Mouse (Mus musculus) liver, embryonic 16.5 days (tissue): ENCODE data around the gene R3hdm4. TPM values are rescaled to one million over a fixed set of nuclear protein-coding genes. Genes with fewer than 3 reads are reported as not detected.
A peak's percentile ranks its signal among the peaks of the same experiment; 100 is the strongest.

Source experiments
- ATAC-seq: fragments of 200-750 bp; cut with Nextera tagmentation; 2 replicates; pipeline ENCODE4 v1.8.0; 2017; ENCODE audit warnings: low read depth, mild to moderate bottlenecking, moderate number of reproducible peaks, moderate library complexity
- H3K27ac ChIP-seq: fragments of 300-500 bp; sonication (generic); 2 replicates; pipeline ENCODE4 v1.5.1; 2014; ENCODE audit warnings: mild to moderate bottlenecking, low read length
- H3K27me3 ChIP-seq: fragments of 300-500 bp; sonication (generic); 2 replicates; pipeline ENCODE4 v1.6.1; 2014; ENCODE audit warnings: low read depth, low read length, mixed read lengths; ENCODE audit not compliant: control insufficient read depth, insufficient read depth
- H3K36me3 ChIP-seq: fragments of 300-500 bp; sonication (generic); 2 replicates; pipeline ENCODE4 v1.6.1; 2014; ENCODE audit warnings: mild to moderate bottlenecking; ENCODE audit not compliant: control insufficient read depth, insufficient read depth
- H3K4me1 ChIP-seq: fragments of 300-500 bp; sonication (generic); 2 replicates; pipeline ENCODE4 v1.6.1; 2014; ENCODE audit warnings: low read depth, low read length, mixed read lengths; ENCODE audit not compliant: control insufficient read depth
- H3K4me2 ChIP-seq: fragments of 300-500 bp; sonication (generic); 2 replicates; pipeline ENCODE4 v1.6.1; 2014; ENCODE audit warnings: low read depth, low read length, mixed read lengths
- H3K4me3 ChIP-seq: fragments of 300-500 bp; sonication (generic); 2 replicates; pipeline ENCODE4 v1.5.1; 2014; ENCODE audit warnings: low read depth, mild to moderate bottlenecking, low read length
- H3K9ac ChIP-seq: fragments of 300-500 bp; sonication (generic); 2 replicates; pipeline ENCODE4 v1.6.1; 2014; ENCODE audit warnings: low read depth, low read length
- H3K9me3 ChIP-seq: fragments of 300-500 bp; sonication (generic); replicated peaks from 2 replicates; pipeline ENCODE4 v1.6.1; 2016; ENCODE audit warnings: low read length; ENCODE audit not compliant: control insufficient read depth
- WGBS: fragments of 180-500 bp; shearing (Covaris S2); extraction: QIAGEN DNeasy Blood & Tissue Kit; methylation state at CpG from one replicate; pipeline ENCODE4 v1.1.7; 2014; ENCODE audit not compliant: insufficient replicate concordance; 5-methylcytosine and 5-hydroxymethylcytosine counted together
- polyA plus RNA-seq: library from polyadenylated mRNA; unstranded; fragments of >200 nt; fragmentation: Nextera tagmentation; extraction: Ambion mirVana; gene quantifications from 2 replicates; pipeline ENCODE4 v1.2.1, GENCODE M21; 2015

R3hdm4 gene
- polyA plus RNA-seq, result 47.1 and 49.3 TPM in 2 replicates

- Histone ChIP-seq H3K9me3 (no peaks in the 10 kb centered on the region), H3K4me2 (peak within 1 kb of the TSS; percentile 33), H3K27me3 (peaks cover 62% of the 10 kb centered on the region), H3K9ac (no peak within 1 kb of the TSS), H3K36me3 (no peaks in the 10 kb centered on the region), H3K4me1 (peaks cover 47% of the 10 kb centered on the region), H3K27ac (no peak within 1 kb of the TSS), H3K4me3 (peak within 1 kb of the TSS; percentile 21; the same call in 1 of the 2 replicates)
- WGBS, result 9% methylated on average over 41 of the region's 41 CpGs
- ATAC-seq, result no peak
These were observed at the start of gene R3hdm4 for GRCm38 (mm10) chr10:79920958-79921535. TSS of gene R3hdm4 (minus strand) at chr10:79921208.

- ATAC-seq, result no peak
- H3K27ac ChIP-seq, result no peak within 1 kb of the TSS
- WGBS, result 9% methylated on average over 33 of the region's 47 CpGs
- peaks cover 35% of the 10 kb centered on the region for H3K27me3 ChIP-seq
- peak within 1 kb of the TSS; percentile 16 for H3K4me3 ChIP-seq
- H3K4me2 ChIP-seq, result peak within 1 kb of the TSS; percentile 40
- peaks cover 16% of the 10 kb centered on the region for H3K36me3 ChIP-seq
- no peaks in the 10 kb centered on the region; the same call in none of the 2 replicates for H3K9me3 ChIP-seq
- no peak within 1 kb of the TSS for H3K9ac ChIP-seq
- peaks cover 3% of the 10 kb centered on the region for H3K4me1 ChIP-seq
These were observed 49.6 kb upstream of the R3hdm4 start, which contains the start of gene Grin3b for GRCm38 (mm10) chr10:79970415-79971182. TSS of gene Grin3b (plus strand) at chr10:79970715.

- Histone ChIP-seq H3K9me3 (no peaks in the 10 kb centered on the region), H3K27me3 (peaks cover 35% of the 10 kb centered on the region), H3K4me3 (no peak overlapping the region), H3K27ac (no peak overlapping the region), H3K36me3 (peaks cover 21% of the 10 kb centered on the region), H3K4me1 (peaks cover 3% of the 10 kb centered on the region; the same call in 1 of the 2 replicates), H3K9ac (no peak overlapping the region), H3K4me2 (no peak overlapping the region)
- WGBS, result 27% methylated on average over 3 of the region's 3 CpGs
- ATAC-seq, result no peak
These were observed 48.1 kb upstream of the R3hdm4 start for GRCm38 (mm10) chr10:79969124-79969568.

- Histone ChIP-seq H3K27ac (no peak overlapping the region), H3K4me1 (peaks cover 3% of the 10 kb centered on the region; the same call in 1 of the 2 replicates), H3K4me2 (no peak overlapping the region), H3K27me3 (peaks cover 35% of the 10 kb centered on the region), H3K4me3 (no peak overlapping the region), H3K9ac (no peak overlapping the region), H3K9me3 (no peaks in the 10 kb centered on the region), H3K36me3 (peaks cover 21% of the 10 kb centered on the region)
- no peak for ATAC-seq
- 75% methylated on average over 1 of the region's 1 CpGs for WGBS
These were observed 47.2 kb upstream of the R3hdm4 start for GRCm38 (mm10) chr10:79968181-79968580.

- H3K4me1 ChIP-seq, result no peaks in the 10 kb centered on the region
- no peaks in the 10 kb centered on the region for H3K9me3 ChIP-seq
- no peak overlapping the region for H3K4me2 ChIP-seq
- H3K4me3 ChIP-seq, result no peak overlapping the region
- H3K27ac ChIP-seq, result no peak overlapping the region
- ATAC-seq, result no peak
- WGBS, result 78% methylated on average over 5 of the region's 5 CpGs
- no peak overlapping the region for H3K9ac ChIP-seq
- peaks cover 26% of the 10 kb centered on the region for H3K36me3 ChIP-seq
- H3K27me3 ChIP-seq, result peaks cover 28% of the 10 kb centered on the region
These were observed 45.9 kb upstream of the R3hdm4 start for GRCm38 (mm10) chr10:79966886-79967400.

- H3K4me2 ChIP-seq, result no peak overlapping the region
- ATAC-seq, result no peak
- no peak overlapping the region for H3K4me3 ChIP-seq
- 63% methylated on average over 5 of the region's 5 CpGs for WGBS
- H3K4me1 ChIP-seq, result peaks cover 10% of the 10 kb centered on the region
- H3K9ac ChIP-seq, result no peak overlapping the region
- no peak overlapping the region for H3K27ac ChIP-seq
- peaks cover 12% of the 10 kb centered on the region for H3K27me3 ChIP-seq
- H3K9me3 ChIP-seq, result no peaks in the 10 kb centered on the region
- H3K36me3 ChIP-seq, result peaks cover 28% of the 10 kb centered on the region
These were observed 44.3 kb upstream of the R3hdm4 start for GRCm38 (mm10) chr10:79965325-79965724.

- Histone ChIP-seq H3K4me2 (no peak overlapping the region), H3K27ac (no peak overlapping the region), H3K36me3 (peaks cover 28% of the 10 kb centered on the region), H3K4me3 (no peak overlapping the region), H3K27me3 (peaks cover 6% of the 10 kb centered on the region), H3K9ac (no peak overlapping the region), H3K9me3 (no peaks in the 10 kb centered on the region), H3K4me1 (peaks cover 10% of the 10 kb centered on the region)
- 84% methylated on average over 7 of the region's 7 CpGs for whole genome bisulfite sequencing
- ATAC-seq, result no peak
These were observed 43.7 kb upstream of the R3hdm4 start for GRCm38 (mm10) chr10:79964727-79965126.

- 9% methylated on average over 10 of the region's 10 CpGs for WGBS
- Histone ChIP-seq H3K36me3 (peaks cover 18% of the 10 kb centered on the region), H3K4me2 (peak overlapping the region; percentile 90), H3K4me1 (peaks cover 16% of the 10 kb centered on the region), H3K9ac (peak overlapping the region; percentile 77), H3K27ac (no peak overlapping the region), H3K27me3 (no peaks in the 10 kb centered on the region; the same call in 1 of the 2 replicates), H3K4me3 (peak overlapping the region; percentile 85), H3K9me3 (no peaks in the 10 kb centered on the region)
- no peak for ATAC-seq
These were observed 39.8 kb upstream of the R3hdm4 start for GRCm38 (mm10) chr10:79960671-79961294.
